Mouse (Mus musculus) intestine, embryonic 16.5 days (tissue): ENCODE data around the gene Scd2. TPM values are rescaled to one million over a fixed set of nuclear protein-coding genes. Genes with fewer than 3 reads are reported as not detected.
A peak's percentile ranks its signal among the peaks of the same experiment; 100 is the strongest.

Experiments used
- ATAC-seq: fragments of 200-750 bp; cut with Nextera tagmentation; 2 replicates; pipeline ENCODE4 v1.8.0; 2017; ENCODE audit warnings: moderate TSS enrichment, moderate library complexity
- H3K27ac ChIP-seq: fragments of 300-500 bp; sonication (generic); 2 replicates; pipeline ENCODE4 v1.5.1; 2014; ENCODE audit warnings: mild to moderate bottlenecking, low read length
- H3K27me3 ChIP-seq: fragments of 300-500 bp; sonication (generic); replicated peaks from 2 replicates; pipeline ENCODE4 v1.6.1; 2014; ENCODE audit warnings: low read length, control low read depth, mixed read lengths; ENCODE audit not compliant: control insufficient read depth, insufficient read depth
- H3K36me3 ChIP-seq: fragments of 300-500 bp; sonication (generic); 2 replicates; pipeline ENCODE4 v1.6.1; 2014; ENCODE audit warnings: low read length, control low read depth; ENCODE audit not compliant: control insufficient read depth, insufficient read depth
- H3K4me1 ChIP-seq: fragments of 300-500 bp; sonication (generic); 2 replicates; pipeline ENCODE4 v1.6.1; 2014; ENCODE audit warnings: low read length, control low read depth, mixed read lengths; ENCODE audit not compliant: control insufficient read depth, insufficient read depth
- H3K4me2 ChIP-seq: fragments of 300-500 bp; sonication (generic); 2 replicates; pipeline ENCODE4 v1.6.1; 2014; ENCODE audit warnings: low read depth, low read length, control low read depth
- H3K4me3 ChIP-seq: fragments of 300-500 bp; sonication (generic); 2 replicates; pipeline ENCODE4 v1.5.1; 2014; ENCODE audit warnings: mild to moderate bottlenecking, low read length
- H3K9ac ChIP-seq: fragments of 300-500 bp; sonication (generic); 2 replicates; pipeline ENCODE4 v1.6.1; 2014; ENCODE audit warnings: low read depth, low read length
- H3K9me3 ChIP-seq: fragments of 300-500 bp; sonication (generic); 2 replicates; pipeline ENCODE4 v1.6.1; 2016; ENCODE audit warnings: low read length, control low read depth; ENCODE audit not compliant: control insufficient read depth
- WGBS: fragments of 180-500 bp; shearing (Covaris S2); extraction: QIAGEN DNeasy Blood & Tissue Kit; methylation state at CpG from one replicate; pipeline ENCODE4 v1.1.7; 2014; 5-methylcytosine and 5-hydroxymethylcytosine counted together
- polyA plus RNA-seq: library from polyadenylated mRNA; unstranded; fragments of >200 nt; fragmentation: Nextera tagmentation; extraction: Ambion mirVana; gene quantifications from 2 replicates; pipeline ENCODE4 v1.2.1, GENCODE M21; 2015

The Scd2 gene
- polyA plus RNA-seq, 1 experiment from 2014 or later: 452 TPM

GRCm38 (mm10) chr19:44292483-44292882, 991 bp upstream of the Scd2 start:
- H3K36me3 ChIP-seq: 0 out of 2 replicates have a peak, but pooled peaks cover 8% of the 10 kb centered on the region
- H3K4me2 ChIP-seq: peak overlapping the region; percentile 85
- WGBS: 38% methylated on average over 3 of the region's 3 CpGs
- ATAC-seq: no peak
- no peaks in the 10 kb centered on the region for H3K27me3 ChIP-seq
- no peaks in the 10 kb centered on the region for H3K9me3 ChIP-seq
- H3K27ac ChIP-seq: peak overlapping the region; percentile 99
- peak overlapping the region; percentile 95 for H3K9ac ChIP-seq
- peaks cover 31% of the 10 kb centered on the region for H3K4me1 ChIP-seq
- peak overlapping the region; percentile 85 for H3K4me3 ChIP-seq

GRCm38 (mm10) chr19:44293769-44294551, 486 bp downstream of the Scd2 start:
- peaks cover 45% of the 10 kb centered on the region for H3K4me1 ChIP-seq
- peak; percentile 94 for ATAC-seq
- under 1% methylated on average over 31 of the region's 31 CpGs for WGBS

GRCm38 (mm10) chr19:44294588-44295041, 1.1 kb downstream of the Scd2 start:
- Histone ChIP-seq H3K4me2 (peak overlapping the region; percentile 89), H3K27me3 (no peaks in the 10 kb centered on the region), H3K4me3 (peak overlapping the region; percentile 85), H3K27ac (peak overlapping the region; percentile 99), H3K4me1 (peaks cover 45% of the 10 kb centered on the region), H3K9me3 (no peaks in the 10 kb centered on the region), H3K9ac (peak overlapping the region; percentile 95), H3K36me3 (peaks cover 15% of the 10 kb centered on the region)
- ATAC-seq: peak; percentile 45
- under 1% methylated on average over 14 of the region's 14 CpGs for WGBS

More at GRCm38 (mm10) chr19:44293769-44294551, 486 bp downstream of the Scd2 start:
- peaks cover 15% of the 10 kb centered on the region for H3K36me3 ChIP-seq
- peak overlapping the region; percentile 99 for H3K27ac ChIP-seq
- H3K9me3 ChIP-seq: no peaks in the 10 kb centered on the region
- peak overlapping the region; percentile 85 for H3K4me3 ChIP-seq
- peak overlapping the region; percentile 89 for H3K4me2 ChIP-seq
- no peaks in the 10 kb centered on the region for H3K27me3 ChIP-seq
- peak overlapping the region; percentile 95 for H3K9ac ChIP-seq

GRCm38 (mm10) chr19:44295251-44295650, 1.8 kb downstream of the Scd2 start:
- Histone ChIP-seq H3K27ac (peak overlapping the region; percentile 99), H3K9me3 (no peaks in the 10 kb centered on the region), H3K4me3 (peak overlapping the region; percentile 85), H3K9ac (peak overlapping the region; percentile 95), H3K27me3 (no peaks in the 10 kb centered on the region), H3K4me1 (peaks cover 45% of the 10 kb centered on the region), H3K36me3 (peaks cover 18% of the 10 kb centered on the region), H3K4me2 (peak overlapping the region; percentile 89)
- no peak for ATAC-seq
- 0% methylated on average over 3 of the region's 3 CpGs for WGBS

GRCm38 (mm10) chr19:44295741-44296140, 2.3 kb downstream of the Scd2 start:
- H3K27me3 ChIP-seq: no peaks in the 10 kb centered on the region
- H3K9me3 ChIP-seq: no peaks in the 10 kb centered on the region
- WGBS: 5% methylated on average over 4 of the region's 4 CpGs
- peak overlapping the region; percentile 89 for H3K4me2 ChIP-seq
- peak overlapping the region; percentile 95 for H3K9ac ChIP-seq
- H3K36me3 ChIP-seq: peaks cover 21% of the 10 kb centered on the region
- peak; percentile 36 for ATAC-seq
- peaks cover 47% of the 10 kb centered on the region for H3K4me1 ChIP-seq
- peak overlapping the region; percentile 99 for H3K27ac ChIP-seq
- peak overlapping the region; percentile 85 for H3K4me3 ChIP-seq

GRCm38 (mm10) chr19:44296186-44296585, 2.7 kb downstream of the Scd2 start:
- peaks cover 21% of the 10 kb centered on the region for H3K36me3 ChIP-seq
- peak overlapping the region; percentile 99 for H3K27ac ChIP-seq

GRCm38 (mm10) chr19:44297068-44297760, 3.7 kb downstream of the Scd2 start:
- peaks cover 50% of the 10 kb centered on the region for H3K4me1 ChIP-seq
- H3K9ac ChIP-seq: peak overlapping the region; percentile 95
- H3K4me3 ChIP-seq: peak overlapping the region; percentile 85
- peaks cover 25% of the 10 kb centered on the region for H3K36me3 ChIP-seq
- WGBS: 35% methylated on average over 8 of the region's 8 CpGs
- peak overlapping the region; percentile 89 for H3K4me2 ChIP-seq
- H3K9me3 ChIP-seq: no peaks in the 10 kb centered on the region
- peak overlapping the region; percentile 99 for H3K27ac ChIP-seq
- H3K27me3 ChIP-seq: no peaks in the 10 kb centered on the region
- ATAC-seq: no peak

More at GRCm38 (mm10) chr19:44296186-44296585, 2.7 kb downstream of the Scd2 start:
- no peak for ATAC-seq
- H3K27me3 ChIP-seq: no peaks in the 10 kb centered on the region
- H3K9me3 ChIP-seq: no peaks in the 10 kb centered on the region
- 14% methylated on average over 7 of the region's 7 CpGs for WGBS
- peak overlapping the region; percentile 85 for H3K4me3 ChIP-seq
- H3K4me1 ChIP-seq: peaks cover 52% of the 10 kb centered on the region
- H3K4me2 ChIP-seq: peak overlapping the region; percentile 89
- peak overlapping the region; percentile 95 for H3K9ac ChIP-seq

- 52% methylated on average over 9 of the region's 9 CpGs for WGBS
- H3K27me3 ChIP-seq: no peaks in the 10 kb centered on the region
- H3K36me3 ChIP-seq: peaks cover 30% of the 10 kb centered on the region
- peak overlapping the region; percentile 85 for H3K4me3 ChIP-seq
- H3K4me1 ChIP-seq: peaks cover 51% of the 10 kb centered on the region
- no peaks in the 10 kb centered on the region for H3K9me3 ChIP-seq
- no peak for ATAC-seq
- H3K27ac ChIP-seq: peak overlapping the region; percentile 99
- peak overlapping the region; percentile 95 for H3K9ac ChIP-seq
- peak overlapping the region; percentile 89 for H3K4me2 ChIP-seq
Observed at GRCm38 (mm10) chr19:44297862-44298261, 4.4 kb downstream of the Scd2 start.

GRCm38 (mm10) chr19:44299078-44299477, 5.6 kb downstream of the Scd2 start:
- no peak for ATAC-seq
- peak overlapping the region; percentile 95 for H3K9ac ChIP-seq
- no peaks in the 10 kb centered on the region for H3K27me3 ChIP-seq
- peaks cover 35% of the 10 kb centered on the region for H3K36me3 ChIP-seq
- peak overlapping the region; percentile 89 for H3K4me2 ChIP-seq
- H3K4me3 ChIP-seq: peak overlapping the region; percentile 85
- peak overlapping the region; percentile 99 for H3K27ac ChIP-seq
- WGBS: 73% methylated on average over 9 of the region's 9 CpGs
- peaks cover 56% of the 10 kb centered on the region for H3K4me1 ChIP-seq
- no peaks in the 10 kb centered on the region for H3K9me3 ChIP-seq
